Mouse (Mus musculus): Measurements from ENCODE around the gene Camsap2.

Camsap2 gene

GRCm38 (mm10) chr1:136344281-136344680, 1.6 kb downstream of the Camsap2 start:
- DNase-seq (ENCODE audit: low spot score): no peak

DNA sequence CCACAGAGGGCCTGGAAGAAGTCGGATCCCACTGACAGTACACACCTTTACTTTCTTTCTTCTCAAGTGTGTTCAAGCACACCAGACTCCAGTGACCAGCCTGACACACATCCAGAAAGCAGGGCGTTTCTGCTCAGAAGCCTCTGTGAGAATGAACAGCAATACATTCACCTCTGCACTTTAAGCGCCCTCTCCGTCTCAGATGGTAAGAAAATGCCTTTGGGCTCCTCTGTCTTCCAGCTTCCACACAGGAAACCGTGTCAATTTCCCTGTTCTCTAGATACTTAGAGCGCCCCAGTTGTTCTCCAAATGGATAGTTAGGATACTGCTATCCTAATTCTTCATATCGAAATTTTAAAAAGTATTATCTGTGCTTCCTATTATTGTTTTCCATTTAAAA, 2.2 kb downstream of the Camsap2 start:
- no peak for DNase-seq (ENCODE audit: low spot score)

GRCm38 (mm10) chr1:136340541-136340940, 5.4 kb downstream of the Camsap2 start:
- no peak for DNase-seq (ENCODE audit: low spot score)

GRCm38 (mm10) chr1:136334743-136335142, 11.2 kb downstream of the Camsap2 start:
- no peak for DNase-seq (ENCODE audit: low spot score)

- no peak for DNase-seq (ENCODE audit: low spot score)
Observed at GRCm38 (mm10) chr1:136333512-136333911, 12.4 kb downstream of the Camsap2 start.

DNA sequence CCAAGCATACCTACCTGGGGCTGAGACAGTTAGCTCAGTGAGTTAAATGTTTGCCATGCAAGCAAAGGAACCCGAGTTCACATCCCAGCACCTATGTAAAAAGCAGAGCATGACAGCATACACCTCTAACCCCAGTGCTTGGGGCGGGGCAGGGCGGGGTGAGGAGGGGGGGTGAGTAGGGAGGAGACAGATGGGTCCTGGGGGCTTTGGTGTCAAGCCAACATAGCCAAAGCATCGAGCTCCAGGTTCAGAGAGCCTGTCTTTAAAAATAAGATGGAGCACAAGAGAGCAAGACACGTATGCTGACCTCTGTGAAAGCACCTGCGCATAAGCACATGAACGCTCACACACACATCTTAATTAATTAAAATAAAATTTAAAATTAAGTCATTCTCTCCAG, 12.8 kb downstream of the Camsap2 start:
- no peak for DNase-seq (ENCODE audit: low spot score)

- DNase-seq (ENCODE audit: low spot score): no peak
Observed at GRCm38 (mm10) chr1:136331836-136332235, 14.1 kb downstream of the Camsap2 start.

DNA sequence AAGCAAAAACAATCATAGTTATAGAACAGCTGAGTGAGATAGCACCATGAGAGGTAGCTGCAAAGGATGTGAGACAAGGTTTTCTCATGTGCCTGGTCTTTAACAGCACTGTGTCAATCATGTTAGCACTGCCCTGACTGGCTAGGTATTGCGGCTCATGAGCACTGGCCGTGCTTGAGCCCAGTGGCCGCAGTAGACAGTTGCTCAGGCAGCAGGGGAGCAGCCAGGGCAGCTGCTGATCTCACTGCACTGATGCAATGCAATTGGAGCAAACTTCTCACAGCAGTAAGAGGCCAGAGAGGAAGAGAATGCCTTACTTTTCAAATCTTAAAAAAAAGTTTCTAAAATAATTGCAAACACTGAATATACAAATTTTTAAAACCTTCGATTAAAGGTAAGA, 16.5 kb downstream of the Camsap2 start:
- no peak for DNase-seq (ENCODE audit: low spot score)

DNA sequence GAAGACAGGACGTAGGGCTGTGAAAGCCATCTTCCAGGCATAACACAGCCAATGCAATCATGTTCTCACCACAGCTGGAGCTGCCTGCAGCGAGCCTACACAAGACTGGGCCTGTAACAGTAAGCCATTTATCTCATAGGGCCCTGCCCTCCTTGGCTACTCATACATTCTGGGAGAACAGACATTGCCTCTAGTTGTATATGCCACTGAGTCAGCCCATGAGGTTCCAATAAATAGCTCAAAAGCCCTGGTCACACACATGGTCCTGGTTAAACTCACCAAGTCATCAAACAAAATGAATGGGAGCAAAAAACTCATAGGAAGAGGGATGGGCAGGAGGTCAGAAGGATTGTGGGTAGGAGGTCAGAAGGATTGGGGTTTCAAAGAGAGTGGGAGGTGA, 17.3 kb downstream of the Camsap2 start:
- DNase-seq (ENCODE audit: low spot score): no peak

DNA sequence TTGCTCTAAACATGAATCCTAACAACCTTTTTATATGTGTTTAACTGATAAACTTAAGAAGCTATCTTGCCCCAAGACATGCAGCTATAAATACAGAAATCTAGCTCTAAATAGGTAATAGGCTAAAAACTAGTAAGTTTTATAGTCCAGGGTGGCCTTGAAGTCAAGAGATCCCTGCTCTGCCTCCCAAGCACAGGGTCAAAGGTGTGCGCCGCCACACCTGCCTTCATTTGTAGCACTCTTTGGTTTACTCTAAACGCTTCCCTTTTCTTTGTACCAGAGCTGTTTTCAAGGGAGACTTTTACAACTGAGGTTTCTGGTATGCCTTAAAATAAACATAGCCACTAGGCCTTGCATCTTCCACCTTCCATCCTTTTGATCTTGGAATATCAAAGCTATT, 18.3 kb downstream of the Camsap2 start:
- DNase-seq (ENCODE audit: low spot score): no peak

- DNase-seq (ENCODE audit: low spot score): no peak
Observed at GRCm38 (mm10) chr1:136325933-136326332, 20.0 kb downstream of the Camsap2 start.

GRCm38 (mm10) chr1:136322331-136322730, 23.6 kb downstream of the Camsap2 start:
- DNase-seq (ENCODE audit: low spot score): no peak

- DNase-seq (ENCODE audit: low spot score): no peak
Observed at GRCm38 (mm10) chr1:136316317-136316716, 29.6 kb downstream of the Camsap2 start.

DNA sequence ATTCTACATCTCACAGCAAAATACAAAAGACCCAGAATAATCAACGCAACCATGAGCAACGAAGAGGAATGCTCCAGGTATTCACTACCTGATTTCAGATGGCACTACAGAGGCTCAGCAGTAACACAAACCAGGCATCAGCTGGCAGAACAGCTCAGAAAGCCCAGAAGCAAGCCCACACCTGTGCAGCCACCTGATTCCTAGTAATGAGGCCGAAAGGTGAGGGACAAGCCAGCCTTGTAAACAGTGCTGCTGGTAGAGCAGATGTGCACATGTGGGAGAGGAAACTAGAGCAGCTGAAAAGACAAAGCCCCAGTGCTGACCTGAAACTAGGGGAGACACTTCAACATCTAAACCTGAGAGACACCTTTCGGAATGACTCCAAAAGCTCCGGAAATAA, 36.7 kb downstream of the Camsap2 start:
- DNase-seq (ENCODE audit: low spot score): no peak

DNA sequence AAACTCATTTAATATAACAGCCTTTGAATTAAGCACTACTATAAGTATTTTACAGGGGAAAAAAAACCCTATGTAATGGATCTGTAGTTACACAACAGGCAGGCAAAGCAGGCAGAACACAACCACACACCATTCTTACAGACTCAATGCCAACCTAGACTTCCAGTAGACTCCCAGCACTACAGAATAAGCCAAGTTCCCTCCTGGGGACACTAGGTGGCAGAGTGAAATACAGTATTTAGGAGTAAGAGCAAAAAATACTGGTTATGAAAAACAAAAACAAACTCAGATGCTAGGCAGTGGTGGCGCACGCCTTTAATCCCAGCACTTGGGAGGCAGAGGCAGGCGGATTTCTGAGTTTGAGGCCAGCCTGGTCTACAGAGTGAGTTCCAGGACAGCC, 39.5 kb downstream of the Camsap2 start:
- no peak for DNase-seq (ENCODE audit: low spot score)

DNA sequence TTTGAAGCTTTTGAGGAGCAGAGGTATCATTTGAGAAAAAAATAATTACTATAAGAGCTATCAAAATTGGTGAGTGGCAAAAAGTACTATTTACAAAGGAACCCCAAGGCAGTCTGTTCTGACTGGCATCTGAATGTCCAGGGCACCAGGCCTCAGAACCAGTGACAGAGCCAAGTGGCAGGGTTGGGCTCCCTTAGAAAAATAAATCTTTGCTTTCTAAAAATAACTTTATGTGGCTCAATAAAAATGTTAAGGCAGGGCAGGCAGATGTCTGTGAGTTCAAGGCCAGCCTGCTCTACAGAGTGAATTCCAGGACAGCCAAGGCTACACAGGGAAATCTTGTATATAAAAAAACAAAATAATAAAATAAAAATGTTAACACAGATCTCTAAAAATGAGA, 51.9 kb downstream of the Camsap2 start:
- DNase-seq (ENCODE audit: low spot score): no peak

DNA sequence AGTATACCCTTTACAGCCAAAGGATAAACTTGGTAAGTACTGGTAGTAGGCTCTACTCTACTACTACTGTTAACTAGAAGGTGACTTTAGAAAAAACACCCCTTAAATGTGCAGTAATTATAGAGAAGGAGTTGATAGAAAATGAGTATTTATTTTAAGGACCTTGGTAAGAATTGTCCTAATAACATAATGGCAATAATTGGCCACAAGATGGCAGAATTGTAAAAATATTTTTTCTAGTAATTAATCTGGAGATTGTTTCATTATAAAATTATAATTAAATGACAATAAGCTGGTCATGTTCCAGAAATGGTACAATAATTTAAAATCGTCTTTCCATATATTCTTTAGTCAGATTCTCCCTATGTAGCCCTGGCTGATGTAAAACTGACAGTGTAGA, 56.1 kb downstream of the Camsap2 start:
- no peak for DNase-seq (ENCODE audit: low spot score)

- DNase-seq (ENCODE audit: low spot score): no peak
Observed at GRCm38 (mm10) chr1:136277366-136277765, 68.5 kb downstream of the Camsap2 start.

DNA sequence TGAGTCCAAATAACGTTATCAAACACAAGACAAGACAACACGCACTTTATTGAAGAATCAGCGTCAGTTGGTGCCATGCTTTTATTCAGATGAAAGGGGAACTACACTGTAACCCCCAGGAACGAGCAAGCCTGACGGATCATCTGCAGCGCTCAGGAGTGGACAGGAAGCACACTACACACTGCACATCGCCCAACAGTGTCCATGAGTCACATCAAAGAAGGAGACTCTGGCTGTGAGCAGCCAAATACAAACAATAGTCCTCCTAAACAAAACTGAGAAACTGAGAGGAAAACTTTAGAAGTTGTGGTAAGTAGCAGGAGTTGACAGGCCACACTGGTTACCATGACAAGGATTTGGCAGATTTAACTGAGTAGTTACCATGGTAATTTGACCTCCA, 77.7 kb downstream of the Camsap2 start:
- DNase-seq (ENCODE audit: low spot score): no peak

GRCm38 (mm10) chr1:136266127-136266526, 79.8 kb downstream of the Camsap2 start:
- no peak for DNase-seq (ENCODE audit: low spot score)

- DNase-seq (ENCODE audit: low spot score): no peak
Observed at GRCm38 (mm10) chr1:136263355-136263754, 82.5 kb downstream of the Camsap2 start.

- DNase-seq (ENCODE audit: low spot score): no peak
Observed at GRCm38 (mm10) chr1:136260635-136261238, 85.2 kb downstream of the Camsap2 start, which contains the start of gene Gpr25. Gene Gpr25, minus strand, starts transcription at chr1:136260873.

GRCm38 (mm10) chr1:136259893-136260634, 85.8 kb downstream of the Camsap2 start:
- DNase-seq (ENCODE audit: low spot score): peak; percentile 64

DNA sequence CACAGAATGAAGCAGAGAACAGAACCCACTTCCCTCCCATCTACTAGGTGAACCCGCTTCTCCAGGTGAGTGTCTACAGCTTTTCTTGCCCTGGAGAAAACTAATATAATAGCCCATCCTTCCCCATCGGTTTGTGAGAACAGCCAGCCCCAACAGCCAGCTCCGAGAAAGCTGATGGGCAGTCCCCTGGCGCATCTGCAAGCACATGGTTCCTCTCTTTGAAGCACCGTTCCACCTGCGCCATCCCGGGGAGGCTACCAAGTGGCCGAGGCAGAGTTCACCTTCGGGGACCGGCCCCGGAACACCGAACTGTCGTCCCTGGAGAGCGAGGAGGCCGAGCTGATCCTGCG, 86.4 kb downstream of the Camsap2 start:
- DNase-seq (ENCODE audit: low spot score): peak; percentile 12

All from yolk sac, embryonic 10.5 days (tissue).